Mouse (Mus musculus): ENCODE data around the gene Fam129a. TPM values are rescaled to one million over a fixed set of nuclear protein-coding genes. Genes with fewer than 3 reads are reported as not detected.

Fam129a gene
- total RNA-seq, 1 experiment from 2014 or later: 13.9 TPM

DNA sequence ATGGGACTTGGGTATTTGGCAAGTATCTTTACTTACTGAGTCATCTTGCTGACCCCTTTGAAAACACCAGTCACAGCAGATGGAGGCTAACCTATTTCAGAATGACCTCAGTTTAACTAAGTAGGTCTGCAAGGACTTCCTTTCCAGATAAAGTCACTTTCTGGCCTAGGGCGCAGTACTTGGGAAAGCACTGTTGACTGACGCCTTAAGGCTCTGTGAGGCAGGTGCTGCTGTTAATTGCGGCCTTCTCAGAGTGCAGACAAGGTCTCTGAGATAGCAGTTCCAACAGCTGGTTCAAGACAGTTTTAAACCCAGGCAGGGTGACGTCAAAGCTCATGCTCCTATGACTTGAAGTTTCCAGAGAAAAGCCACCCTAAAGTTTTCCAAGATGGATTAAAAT, 89.3 kb downstream of the Fam129a start:
- ATAC-seq (replicated peaks; ENCODE audit: low read depth, poor library complexity, severe bottlenecking): no peak

DNA sequence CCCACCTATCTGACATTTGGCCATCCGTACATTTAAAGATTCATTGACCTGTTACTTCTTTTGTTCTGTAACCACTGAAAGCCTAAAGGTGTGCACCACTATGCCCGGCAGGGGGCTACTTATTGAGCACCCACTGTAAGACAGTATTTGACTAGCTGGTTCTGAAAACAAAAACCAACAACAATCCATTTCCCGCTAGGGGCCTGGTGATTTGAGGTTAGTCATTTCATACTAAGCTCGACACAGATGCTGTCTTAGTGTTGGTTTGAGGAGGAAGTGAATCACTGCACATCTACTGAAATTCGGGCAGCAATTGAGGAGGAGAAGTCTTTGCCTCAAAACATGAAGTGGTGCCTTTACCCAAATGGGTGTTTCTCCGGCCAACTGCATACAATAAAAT, 89.9 kb downstream of the Fam129a start:
- no peak for ATAC-seq (replicated peaks; ENCODE audit: low read depth, poor library complexity, severe bottlenecking)

DNA sequence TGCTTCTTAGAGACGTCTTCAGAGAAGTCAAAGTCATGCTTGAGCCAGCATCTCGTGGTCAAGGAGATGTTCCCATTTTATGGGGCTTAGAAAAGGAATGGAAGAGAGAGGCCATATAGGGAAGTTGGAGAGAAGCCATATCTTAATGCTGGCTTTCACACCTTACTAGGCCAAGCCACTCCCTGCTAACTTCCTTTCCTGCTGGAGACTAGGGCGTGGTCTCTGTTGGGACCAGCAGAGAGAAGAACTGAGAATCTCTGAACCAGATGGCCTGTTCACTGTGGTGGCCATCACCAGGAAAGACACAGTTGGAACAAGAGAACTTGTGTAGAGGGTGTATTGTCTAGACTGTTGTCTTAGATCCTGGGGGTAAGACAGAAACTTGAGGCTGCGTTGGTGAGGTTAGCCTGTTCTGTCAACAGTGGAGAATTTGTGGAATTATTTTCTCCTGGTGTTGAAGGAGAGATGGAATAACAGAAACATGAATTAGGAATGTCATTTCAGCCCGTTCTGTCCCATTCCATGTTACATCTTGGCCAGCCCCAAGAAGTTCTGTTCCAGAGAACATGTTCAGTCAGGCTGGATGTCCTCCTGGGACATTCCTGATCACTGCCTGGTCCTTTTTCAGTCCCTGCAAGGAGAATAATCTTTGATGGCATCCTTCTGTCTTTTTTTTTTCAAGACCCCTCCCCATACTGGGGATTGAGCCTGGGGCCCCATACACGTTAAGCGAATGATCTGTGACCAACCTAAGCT, 90.9 kb downstream of the Fam129a start:
- ATAC-seq (replicated peaks; ENCODE audit: low read depth, poor library complexity, severe bottlenecking): peak; percentile 30

DNA sequence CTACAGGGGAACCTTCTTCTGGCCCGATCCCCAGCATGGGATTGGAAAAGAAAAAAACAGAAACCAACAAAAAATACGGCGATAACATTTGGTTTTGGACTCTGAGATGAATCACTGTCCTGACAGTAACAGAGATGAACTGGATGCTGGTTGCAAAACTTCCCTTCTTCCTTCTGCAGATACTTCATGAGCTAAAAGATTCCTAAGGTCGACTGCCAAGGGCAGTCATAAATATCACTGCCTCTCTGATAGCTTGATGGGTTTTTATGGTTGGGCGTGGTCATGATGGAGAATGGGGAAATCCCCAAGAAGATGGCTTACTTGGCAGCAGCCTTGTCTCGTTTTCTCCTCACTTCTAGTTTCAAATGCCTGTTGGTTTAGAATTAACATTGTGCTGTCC, 92.0 kb downstream of the Fam129a start:
- no peak for ATAC-seq (replicated peaks; ENCODE audit: low read depth, poor library complexity, severe bottlenecking)

DNA sequence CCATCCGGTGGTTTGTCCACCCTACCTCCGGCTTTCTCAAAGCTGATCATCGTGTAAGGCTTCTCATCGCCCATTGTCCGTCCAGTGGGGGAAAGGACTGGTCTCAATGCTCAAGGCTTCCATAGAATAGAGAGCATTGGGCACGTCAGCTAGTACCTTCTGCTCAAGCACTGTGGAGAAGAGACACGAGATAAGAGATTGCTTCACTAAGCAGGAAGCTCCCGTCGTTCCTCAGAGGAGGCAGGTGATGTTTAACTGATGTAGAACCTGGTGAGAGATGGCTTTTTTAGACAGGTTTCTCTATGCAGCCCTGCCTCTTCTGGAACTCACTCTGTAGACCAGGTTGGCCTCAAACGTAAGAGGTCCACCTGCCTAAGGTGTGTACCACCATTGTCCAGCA, 93.4 kb downstream of the Fam129a start:
- no peak for ATAC-seq (replicated peaks; ENCODE audit: low read depth, poor library complexity, severe bottlenecking)

DNA sequence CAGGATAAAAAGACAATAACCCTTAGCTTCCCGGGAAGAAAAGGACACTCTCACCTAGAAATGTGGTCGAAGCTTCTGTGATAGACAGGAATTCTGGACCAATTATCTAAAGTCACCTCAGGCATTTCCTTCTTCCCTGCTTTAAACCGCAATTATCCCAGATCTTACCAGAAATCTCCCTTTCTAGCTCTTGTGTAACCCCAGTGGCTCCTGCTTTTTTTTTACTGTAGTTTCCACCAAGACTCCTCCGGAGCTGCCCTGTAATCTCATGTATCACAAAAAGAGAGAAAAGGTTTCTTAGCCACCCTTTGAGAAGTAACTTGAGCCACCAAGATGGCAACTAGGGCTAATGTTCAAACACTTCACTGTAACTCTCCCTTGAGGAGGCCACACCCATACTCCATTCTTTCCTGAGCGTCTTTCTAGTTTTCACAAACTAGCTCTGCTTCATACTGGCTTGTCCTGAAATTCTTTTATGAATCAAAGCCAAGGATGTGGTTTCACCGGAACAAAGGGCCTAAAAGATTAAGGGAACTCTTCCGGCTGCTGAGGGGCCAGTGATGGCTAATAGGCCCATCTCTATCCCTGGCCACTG, 93.9 kb downstream of the Fam129a start:
- no peak for ATAC-seq (replicated peaks; ENCODE audit: low read depth, poor library complexity, severe bottlenecking)

DNA sequence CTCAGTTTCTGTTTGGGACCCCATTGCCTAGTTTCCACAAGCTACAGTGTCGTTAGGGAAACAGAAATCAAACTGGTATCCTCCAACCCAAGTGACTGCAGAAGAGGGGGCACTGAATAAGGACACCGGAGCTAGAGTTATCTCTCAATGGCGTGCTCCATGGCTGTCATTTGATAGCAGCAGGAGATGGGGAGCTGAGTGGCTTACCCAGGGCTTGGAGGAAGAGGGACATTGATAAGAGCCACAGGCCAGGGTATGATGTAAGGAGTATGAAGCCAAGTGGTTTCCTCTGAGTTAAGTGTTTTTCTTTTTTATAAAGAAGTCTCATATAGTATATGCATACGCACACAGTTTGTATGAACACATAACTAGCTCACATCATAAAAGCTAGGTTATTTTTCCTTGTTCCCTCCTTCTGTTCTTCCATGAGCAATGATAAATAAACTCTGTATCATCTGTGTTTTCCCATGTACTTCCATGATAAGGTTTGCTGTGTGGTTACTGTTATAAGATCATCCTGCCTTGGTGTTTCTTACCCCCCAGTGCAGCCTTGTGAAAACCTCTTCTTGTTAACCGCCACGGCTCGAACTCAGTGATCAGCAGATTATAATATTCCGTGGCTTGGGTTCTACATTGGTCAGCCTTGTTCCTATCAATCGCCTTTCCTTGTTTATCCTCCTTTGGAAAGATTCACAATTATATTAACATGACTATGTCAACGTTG, 96.5 kb downstream of the Fam129a start:
- ATAC-seq (replicated peaks; ENCODE audit: low read depth, poor library complexity, severe bottlenecking): peak; percentile 88

DNA sequence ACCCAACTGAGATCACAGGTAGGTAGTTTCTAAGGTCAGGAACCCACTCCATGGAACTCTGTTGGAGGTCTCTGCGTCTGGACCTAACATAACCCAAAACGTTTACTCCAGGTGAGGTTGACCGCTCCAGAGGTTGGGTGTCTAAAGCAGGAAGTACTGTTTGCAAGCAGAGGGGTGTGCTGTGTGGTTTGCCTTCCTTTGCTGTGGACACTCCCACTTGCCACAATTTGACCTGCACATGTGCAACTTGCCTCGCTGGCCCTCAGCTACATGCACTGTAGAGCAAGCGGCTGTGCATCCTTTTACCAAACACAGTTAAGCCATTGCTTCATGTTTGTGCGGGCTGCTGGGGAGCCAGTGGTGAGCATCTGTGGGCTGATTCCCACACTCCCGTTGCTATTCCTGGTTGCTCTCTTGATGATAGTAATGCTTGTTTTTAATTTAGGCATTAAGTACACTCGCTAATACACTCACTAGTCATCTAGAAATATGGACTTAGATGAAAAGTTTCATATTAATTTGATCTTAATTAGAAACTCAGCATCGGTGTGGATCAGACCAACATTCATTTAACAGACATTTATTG, 99.1 kb downstream of the Fam129a start:
- ATAC-seq (replicated peaks; ENCODE audit: low read depth, poor library complexity, severe bottlenecking): peak; percentile 69

DNA sequence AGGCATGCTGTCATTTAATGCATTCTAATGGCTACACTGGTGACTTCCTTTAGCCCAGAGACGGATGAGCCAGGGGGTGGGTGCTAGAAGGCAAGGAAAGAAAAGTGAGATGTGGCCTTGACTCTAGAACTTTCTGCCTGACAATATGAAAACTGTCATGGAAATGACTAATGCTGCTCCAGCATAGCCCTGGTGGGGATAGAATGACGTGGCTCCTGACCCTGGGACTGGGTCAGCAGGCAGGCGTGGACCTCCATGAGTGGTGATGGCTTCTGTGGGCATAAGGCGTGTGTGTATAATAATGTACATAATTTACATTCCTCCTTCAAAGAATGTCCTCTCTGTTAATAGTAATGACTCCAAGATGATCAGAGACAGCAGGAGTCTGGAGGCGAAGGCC, 104.7 kb downstream of the Fam129a start:
- no peak for ATAC-seq (replicated peaks; ENCODE audit: low read depth, poor library complexity, severe bottlenecking)

DNA sequence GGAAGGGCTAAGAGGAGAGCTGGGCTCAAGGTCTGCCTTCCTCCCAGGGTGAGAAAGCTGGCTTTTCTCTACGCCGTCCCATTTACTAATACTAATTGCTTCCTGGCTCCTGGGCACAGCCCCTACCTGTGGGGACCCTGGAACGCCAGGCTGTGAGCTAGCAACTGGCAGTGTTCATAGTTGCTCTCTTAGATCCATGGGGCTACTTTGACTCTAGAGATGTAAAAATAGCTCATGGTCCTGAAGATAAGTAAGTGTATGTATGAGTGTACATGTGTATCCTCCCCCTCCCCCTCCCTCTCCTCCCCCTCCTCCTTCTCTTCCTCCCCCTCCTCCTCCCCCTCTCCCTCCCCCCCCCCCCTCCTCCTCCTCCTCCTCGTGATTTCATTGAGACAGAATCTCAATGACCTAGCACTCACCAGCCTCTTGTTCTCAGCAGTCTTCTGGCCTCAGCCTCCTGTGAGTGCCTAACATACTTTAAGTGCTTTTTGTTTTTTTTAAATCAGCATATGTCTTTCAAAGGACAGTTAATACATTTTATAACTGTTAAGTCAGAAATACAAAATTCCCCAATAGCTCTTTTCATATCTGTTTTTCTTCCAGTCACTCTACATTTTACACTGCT, 106.3 kb downstream of the Fam129a start:
- ATAC-seq (replicated peaks; ENCODE audit: low read depth, poor library complexity, severe bottlenecking): no peak

DNA sequence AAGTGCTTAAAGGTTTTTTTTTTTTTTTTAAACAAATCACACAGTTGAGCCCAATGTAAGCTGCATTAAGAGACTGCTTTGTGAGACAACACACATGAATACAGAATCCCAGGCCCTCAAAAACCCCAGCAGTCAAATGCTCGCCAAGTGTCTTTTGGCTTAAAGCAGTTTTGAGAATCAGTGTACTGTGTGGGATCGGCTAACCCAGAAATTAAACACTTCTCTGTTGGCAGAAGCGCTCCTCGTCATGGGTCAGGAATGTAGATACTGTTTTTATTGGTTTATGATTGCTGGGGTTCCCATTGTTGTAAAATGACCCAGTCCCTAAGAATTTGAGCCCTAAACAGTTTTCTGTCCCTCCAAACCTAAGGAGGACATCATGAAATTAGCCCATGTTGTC, 107.0 kb downstream of the Fam129a start:
- ATAC-seq (replicated peaks; ENCODE audit: low read depth, poor library complexity, severe bottlenecking): no peak

DNA sequence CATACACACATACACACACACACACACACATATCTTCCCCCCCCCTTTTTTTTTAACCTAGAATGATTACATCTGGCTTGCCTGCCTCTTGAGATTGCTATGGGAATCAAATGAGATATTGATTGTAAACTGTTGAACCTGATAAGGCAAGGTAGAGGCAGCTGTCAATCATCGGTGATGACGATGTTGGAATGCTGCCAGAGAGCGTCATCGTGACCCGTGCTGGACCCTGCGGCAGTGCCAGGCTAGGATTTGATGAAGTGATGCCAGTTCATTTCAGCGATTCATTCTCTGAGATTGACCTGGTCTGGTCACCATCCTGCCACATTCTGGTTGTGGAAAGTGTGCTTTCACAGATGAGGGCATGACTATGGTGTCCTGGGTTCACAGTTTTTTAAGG, 108.2 kb downstream of the Fam129a start:
- ATAC-seq (replicated peaks; ENCODE audit: low read depth, poor library complexity, severe bottlenecking): no peak

DNA sequence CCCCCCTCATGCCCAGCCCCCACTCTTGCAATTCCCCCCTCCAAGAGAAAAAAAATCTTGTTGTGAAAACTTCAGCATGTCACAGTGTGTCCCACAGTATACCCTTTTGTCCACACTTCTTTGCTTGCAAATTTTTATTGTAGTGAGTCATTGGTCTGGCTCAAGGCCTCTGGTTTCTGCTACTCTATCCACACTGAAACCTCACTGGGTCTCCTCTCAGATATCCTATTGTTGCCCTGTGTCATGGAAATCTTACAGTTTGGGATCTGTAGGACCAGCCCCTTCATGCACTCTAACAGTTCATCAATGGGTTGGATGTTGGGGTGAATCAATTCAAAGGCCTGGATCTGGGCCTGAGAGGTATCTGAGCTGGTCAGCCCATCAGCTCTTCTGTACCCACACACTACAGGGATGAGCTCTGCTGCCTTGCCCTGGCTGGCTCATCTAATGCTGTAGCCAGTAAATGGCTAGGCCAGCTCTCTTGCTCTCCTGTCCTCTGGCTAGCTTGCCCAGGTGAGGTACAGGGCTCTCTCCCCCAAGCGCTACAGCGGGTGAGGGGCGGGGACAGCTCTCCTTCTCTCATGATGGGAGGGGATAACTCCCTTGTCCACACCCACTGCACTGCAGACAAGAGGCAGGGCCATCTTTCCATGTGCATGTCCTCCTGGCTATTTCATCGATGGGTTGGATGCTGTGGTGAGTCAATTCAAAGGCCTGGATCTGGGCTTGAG, 109.1 kb downstream of the Fam129a start:
- no peak for ATAC-seq (replicated peaks; ENCODE audit: low read depth, poor library complexity, severe bottlenecking)

DNA sequence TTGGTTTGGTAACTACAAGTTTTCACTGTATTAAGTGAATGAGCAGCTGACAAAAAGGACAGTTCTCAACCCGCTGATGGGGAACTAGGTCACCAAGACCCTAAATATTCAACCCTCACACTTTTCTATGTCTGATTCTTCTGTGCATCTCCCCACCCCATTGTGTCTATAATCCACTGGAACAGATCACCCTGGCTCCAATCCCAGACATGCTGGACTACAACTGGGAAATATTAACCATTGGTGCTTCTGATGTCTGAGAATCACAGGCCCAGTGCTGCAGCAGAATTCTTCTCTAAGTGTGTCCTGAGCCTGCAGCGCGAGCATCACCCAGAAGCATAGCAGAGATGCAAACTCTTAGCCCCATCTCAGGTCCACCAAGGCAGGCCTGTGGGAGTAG, 110.0 kb downstream of the Fam129a start:
- no peak for ATAC-seq (replicated peaks; ENCODE audit: low read depth, poor library complexity, severe bottlenecking)

DNA sequence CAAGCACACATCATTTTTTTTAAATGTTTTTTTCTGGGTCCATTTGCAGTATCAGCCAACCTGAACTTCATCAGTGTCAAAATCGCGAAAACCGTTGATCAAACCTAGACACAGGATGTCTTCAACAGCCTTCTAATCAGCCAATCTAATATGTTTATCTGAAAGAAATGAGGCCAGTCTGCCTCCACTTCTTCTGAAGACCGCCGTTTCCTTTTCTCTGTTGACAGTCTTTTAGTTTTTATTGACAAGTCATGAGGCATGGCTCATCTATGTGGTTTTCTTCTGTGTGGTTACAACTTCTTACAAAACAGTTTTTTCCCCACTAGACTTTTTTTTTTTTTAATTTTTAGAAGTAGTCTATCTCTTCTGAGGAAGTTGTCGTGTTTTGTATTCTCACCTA, 111.9 kb downstream of the Fam129a start:
- ATAC-seq (replicated peaks; ENCODE audit: low read depth, poor library complexity, severe bottlenecking): peak; percentile 55

DNA sequence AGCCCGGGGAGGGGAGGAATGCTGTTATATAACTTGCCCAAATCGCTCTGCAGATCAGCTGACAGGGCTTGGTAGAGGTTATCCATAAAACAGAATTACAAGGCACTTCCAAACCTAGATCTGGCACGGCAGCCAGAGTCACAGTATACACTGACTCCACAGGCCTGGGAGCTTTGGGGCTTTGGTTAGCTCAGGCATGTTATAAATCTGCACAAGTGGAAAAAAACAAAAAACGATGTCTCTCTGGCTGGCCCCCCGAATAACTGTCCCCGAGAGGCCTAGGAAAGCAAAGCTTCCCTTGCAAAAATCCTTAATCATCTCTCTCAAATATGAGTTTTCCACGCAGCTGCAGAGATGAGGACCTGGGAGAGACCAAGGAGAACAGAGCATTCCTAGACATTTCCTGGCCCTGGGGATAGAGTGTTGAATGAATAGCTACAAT, 113.5 kb downstream of the Fam129a start:
- ATAC-seq (replicated peaks; ENCODE audit: low read depth, poor library complexity, severe bottlenecking): no peak

DNA sequence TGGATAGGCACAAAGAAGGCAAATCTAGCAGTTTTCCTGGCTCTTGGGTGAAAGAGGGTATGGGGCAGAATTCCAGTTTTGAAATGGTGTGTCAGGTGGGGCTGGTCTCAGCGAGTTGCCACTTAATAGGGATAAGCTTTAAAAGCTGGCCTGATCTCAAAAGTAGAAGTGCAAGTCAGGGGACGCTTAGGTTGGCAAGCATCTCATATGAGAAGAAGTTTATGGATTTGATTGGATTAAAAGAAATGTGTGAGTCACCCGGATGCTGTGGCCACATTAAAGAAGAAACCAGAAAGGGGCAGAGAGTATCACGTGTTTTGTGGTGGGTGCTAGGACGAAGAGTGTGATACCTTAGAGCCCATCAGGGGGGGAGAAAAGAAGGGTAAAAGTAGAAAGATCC, 114.0 kb downstream of the Fam129a start:
- no peak for ATAC-seq (replicated peaks; ENCODE audit: low read depth, poor library complexity, severe bottlenecking)

DNA sequence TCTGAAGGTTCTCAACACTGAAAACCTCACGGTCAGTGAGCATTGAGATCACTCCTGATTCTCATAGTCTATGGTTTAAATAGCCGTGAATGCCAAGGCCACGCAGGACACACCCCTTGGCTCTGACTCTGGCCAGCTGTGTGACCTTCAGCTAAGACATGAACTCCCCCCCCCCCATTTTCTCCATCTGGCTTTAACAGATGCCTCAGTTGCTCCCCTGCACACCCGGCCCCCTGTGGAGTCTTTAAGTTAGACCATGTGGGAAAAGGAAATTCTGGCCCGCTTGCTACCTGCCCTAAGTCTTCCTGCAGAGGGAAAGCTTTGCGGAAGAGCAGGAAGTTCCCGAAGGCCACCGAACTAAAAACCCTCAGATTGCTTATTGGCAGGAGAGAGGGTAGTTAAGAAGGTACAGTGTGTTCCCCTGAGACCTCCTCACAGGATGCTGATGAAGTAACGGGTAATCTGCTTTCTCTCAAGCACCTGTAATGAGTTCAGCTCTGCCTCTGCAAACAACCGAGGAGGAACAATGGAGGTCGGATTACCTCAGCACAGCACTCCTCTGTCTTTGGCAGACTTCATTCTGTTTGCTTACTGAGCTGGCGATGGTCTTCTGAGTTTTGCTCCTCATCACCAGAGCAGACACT, 114.8 kb downstream of the Fam129a start:
- no peak for ATAC-seq (replicated peaks; ENCODE audit: low read depth, poor library complexity, severe bottlenecking)

DNA sequence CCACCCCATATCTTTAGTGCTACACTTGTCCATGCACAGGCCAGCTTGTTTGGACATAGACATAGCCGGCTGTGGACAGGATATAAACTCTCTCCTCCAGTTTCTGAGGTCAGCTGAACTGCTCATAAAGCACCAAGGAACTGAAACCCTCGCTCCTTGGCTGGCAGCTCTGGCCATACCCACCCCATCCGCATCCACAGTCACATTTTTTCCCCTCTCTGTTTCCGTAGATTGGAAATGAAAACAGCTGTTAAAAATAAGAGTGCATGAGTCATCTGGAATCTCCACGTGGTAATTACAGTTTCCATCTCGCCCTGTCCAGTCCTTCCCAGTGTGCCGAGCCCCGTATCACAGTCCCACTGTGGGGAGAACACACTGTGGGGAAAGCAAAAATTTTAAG, 115.7 kb downstream of the Fam129a start:
- 0 out of 2 replicates have a peak, but pooled peaks have one; percentile 2 for ATAC-seq (replicated peaks; ENCODE audit: low read depth, poor library complexity, severe bottlenecking)

Data from common myeloid progenitor, adult 5-6 weeks (primary cell).